Mouse (Mus musculus): ENCODE results near the gene Lyg1.

Lyg1 gene

DNA sequence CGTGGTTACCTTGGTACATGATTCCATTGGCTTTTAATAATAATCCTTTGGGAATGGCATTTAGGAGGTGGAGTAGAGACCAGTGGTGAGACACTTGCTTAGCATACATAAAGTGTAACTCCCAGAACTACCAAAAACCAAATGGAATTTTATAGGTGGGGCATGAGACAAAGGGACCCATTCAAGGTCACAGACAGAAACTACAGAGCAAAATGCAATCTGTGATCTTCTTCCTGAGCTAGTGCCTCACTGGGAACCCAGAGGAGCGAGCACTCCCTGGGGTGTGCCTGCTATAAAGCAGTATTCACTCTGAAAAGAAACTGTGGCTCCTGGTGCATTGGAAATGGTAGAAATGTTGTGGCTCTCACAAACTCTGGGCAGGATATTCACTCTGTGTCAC is 8.7 kb downstream of the Lyg1 start:
- DNase-seq = no peak

DNA sequence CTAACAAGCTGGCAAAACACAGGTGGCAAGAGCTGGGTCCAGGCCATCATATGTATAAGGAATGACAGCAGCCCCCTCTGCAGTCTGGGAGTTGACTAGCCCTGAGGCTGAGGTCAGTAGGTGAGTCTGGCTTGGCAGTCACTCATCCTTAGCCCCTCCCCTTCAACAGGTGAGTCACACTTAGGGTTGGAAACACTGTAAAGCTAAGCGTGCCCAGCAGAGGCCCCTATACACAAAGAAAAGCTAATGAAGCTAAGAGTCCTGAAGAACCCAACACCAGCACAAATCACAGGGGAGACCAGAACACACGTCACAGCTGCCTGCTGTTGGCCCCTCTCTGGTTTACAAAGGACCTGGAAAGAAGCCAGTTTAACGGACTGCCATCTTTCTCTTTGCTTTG is 25.8 kb downstream of the Lyg1 start:
- peak; percentile 28 for DNase-seq

DNA sequence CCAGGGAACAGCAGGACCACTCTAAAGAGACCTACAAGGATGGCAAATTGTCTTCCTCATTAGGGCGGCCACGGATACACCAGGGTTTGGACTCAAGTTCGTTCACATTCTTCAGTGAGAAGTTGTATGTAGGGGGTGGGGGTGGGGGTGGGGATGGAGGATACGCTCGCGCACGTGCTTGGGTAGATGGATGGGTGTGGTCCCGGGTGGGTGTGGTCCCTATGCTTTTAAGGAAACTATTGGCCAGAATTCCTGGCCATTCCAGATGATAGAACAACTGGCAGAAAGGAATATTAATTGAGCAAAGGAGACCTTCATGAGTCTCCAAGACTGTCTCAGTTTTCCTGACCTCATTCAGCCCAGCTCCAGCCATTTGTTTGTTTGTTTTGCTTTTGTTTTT is 31.6 kb downstream of the Lyg1 start:
- DNase-seq = no peak

DNA sequence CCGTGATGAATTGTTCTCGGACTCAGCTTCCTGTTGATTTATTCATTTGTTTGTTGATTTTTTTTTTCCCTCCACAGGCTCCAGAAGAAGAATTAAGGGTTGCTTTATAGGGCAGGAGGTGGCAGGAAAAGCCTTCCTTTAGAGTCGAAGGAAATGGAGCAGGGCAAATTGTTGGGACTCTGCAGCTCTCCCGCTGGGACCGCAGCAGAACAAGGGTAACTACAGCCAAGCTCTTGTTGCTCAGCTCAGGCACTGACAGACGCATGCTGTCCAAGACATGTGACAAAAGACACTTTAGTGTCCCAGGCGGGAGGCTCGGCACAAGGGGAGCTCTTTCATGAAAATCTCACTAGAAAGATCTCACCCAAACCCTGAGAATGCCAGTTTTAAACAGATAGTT is 35.0 kb downstream of the Lyg1 start:
- DNase-seq = no peak

DNA sequence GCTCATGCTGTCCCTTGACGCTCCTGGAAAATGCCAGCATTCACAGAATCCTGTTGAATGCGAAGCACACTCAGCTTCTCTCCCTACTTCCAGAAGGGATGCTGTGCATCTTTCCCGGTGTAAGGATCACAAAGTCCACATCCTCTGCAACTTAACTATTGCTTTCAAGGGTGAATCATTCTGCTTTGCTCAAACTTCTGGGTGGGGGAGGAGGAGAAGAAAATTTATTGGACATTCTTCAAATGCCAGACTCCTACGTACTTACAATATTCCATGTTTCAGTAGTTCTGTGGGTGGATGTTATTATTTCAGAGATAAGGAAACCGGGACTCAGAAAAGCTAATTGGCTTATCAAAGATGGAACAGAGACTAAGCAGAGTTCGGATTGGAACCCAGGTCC is 39.5 kb downstream of the Lyg1 start:
- no peak for DNase-seq

DNA sequence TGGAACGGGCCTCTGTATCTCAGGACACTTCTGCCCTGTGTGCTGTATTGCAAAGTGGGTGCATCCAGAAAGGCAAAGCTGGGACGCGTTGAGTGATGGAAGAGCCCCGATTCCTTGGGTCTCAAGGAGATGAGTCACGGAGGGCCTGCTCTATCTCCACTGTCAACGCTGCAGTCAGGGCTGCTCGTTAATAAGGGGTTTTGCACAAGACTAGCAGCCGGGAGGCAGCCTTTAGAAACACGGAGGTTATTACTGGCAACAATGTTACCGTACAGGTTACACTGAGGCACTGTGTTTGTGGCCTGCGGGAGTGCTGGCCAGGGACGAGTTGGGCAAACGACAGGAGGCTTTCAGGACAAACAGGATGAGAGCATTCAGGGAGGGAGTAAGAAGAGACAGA is 39.9 kb downstream of the Lyg1 start:
- no peak for DNase-seq

DNA sequence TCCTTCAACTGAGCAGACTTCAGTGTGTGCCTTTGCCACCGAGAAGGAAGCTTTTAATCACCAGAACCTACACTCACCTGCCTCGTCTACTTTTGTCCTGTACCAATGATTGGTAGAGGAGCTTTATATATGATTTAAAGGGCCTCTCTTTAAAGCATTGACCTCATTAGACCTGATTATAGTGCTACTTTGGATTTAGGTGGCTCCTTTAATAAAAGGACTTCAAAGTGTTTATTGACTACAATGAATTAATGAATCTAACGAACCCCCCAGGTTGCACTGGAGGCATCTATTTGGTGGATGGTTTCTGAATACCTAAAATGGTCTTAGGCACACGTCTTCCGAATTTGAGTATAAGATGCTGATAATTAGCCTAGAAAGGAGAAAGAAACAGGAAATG is 41.2 kb downstream of the Lyg1 start, which contains the start of gene Lyg2:
Gene Lyg2, minus strand, starts transcription at position 101 of the 400 bp plus-strand sequence.
- DNase-seq = no peak

DNA sequence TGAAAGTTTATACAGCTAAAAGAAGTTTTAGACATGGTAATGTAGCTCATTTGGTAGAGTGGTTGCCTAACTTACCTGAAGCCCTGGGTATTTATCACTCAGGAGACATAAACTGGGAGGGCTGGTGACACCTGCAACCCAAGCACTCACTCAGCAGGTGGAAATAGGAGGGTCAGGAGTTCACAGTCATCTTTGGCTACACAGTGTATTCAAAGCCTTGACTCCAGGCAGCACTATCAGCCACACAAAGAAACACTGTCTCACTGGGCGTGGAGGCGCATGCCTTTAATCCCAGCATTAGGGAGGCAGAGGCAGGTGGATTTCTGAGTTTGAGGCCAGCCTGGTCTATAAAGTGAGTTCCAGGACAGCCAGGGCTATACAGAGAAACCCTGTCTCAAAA is 44.8 kb downstream of the Lyg1 start:
- no peak for DNase-seq

DNA sequence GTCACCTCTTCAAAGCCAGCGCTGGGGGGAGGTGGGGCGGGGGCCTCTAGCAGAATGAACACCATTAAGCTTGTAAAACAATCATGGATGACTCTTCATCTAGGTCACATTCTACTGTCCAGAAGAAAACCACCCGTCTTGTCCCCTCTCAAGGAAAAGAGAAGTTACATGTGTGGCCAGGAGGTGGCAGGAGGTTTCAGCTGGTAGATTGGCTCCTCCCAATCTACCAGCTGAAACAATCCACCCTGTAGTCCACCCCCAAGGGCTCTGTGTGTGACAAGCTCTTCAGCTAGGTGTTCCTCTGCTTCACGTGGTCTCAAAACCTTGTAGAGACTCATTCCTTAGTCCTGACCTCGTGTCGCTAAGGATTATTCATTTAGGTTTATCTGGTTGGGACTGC is 54.4 kb downstream of the Lyg1 start:
- peak; percentile 34 for DNase-seq

DNA sequence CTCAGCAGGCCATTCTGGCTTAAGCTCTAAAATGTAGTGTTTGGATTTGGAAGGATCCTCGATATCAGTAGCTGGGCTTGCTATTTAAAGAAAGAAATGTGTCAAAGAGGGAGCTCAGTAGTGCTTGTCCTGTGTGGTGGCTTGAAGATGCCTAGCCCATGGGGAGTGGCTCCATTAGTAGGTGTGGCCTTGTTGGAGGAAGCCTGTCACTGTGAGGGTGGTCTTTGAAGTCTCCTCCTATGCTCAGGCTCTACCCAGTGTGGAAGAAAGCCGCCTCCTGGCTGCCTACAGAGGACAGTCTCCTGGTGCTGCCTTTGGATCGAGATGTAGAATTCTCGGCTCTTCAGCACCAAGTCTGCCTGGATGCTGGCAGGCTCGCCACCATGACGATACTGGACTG is 57.3 kb downstream of the Lyg1 start:
- no peak for DNase-seq

DNA sequence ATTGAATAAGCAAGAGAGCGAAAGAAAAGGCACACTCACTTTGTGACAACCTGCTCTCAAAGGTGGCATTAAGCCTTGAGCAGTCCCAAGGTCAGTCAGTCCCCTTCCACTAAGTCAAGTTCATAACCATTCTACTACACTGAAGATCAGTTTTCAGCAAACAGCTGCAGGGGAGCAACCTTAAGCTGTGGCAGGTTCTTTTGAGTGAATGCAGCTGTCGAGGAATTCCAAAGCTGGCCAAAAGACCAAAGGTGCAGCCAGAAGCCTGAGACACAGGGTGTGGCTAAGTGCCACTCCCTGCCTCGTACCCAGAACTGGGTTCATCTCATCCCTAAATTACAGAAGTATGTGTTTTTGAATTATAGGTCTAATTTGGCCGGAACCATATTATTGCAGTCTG is 57.7 kb downstream of the Lyg1 start:
- no peak for DNase-seq
